ENCODE assay signal across 8 mouse cellular contexts in the genomic region with DNA sequence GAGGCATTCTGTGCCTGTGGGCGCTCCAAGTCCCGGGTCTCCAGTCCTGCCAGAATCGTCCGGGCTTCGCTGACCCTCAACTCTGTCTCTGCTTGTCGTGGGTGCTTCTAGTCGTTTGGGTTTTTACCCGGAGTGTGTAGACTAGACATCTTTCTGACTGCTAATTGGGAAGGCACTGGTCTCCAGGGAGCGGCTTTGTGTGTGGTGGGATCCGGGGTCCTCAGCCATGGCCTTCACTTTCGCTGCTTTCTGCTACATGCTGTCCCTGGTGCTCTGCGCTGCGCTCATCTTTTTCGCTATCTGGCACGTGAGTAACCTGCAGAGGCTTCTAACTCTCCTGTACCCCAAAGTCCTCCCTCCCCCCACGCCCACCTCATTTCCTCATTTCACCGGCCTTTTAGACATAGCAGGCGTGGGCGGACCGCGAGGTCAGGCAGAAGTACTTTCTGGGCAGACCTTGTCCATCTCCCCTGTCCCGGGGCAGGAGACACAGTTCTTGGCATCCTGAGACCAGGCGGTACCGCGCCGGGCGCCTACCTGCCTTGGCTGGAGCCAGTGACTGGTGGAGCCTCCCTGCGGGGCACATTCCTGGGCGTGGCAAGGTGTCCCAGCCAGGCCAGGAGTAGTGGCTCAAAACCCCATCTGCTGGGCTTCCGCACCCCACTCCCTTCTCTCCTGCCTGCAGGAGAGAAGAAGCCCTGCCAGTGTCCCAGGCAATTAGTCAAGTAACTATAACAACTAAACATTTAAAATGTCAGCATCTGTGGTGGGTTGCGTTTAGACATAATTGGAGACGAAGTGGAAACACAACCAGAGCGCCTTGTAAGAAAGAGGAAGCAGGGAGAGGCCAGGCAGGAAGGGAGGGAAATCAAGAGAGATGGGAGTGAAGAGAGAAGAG. TPM values are rescaled to one million over a fixed set of nuclear protein-coding genes. Genes with fewer than 3 reads are reported as not detected.
DNase-seq lines count a peak whose midpoint lies in the region; ATAC-seq and TF ChIP-seq lines count a peak whose summit lies in the region.

No protein-coding gene starts in this region.

- intact Hi-C loops in left cerebral cortex, postnatal 25 days (cut with DNase I), result loop anchor here (5.0 kb wide), 1 partner anchor 76 kb away; no protein-coding TSS in a partner anchor

- peak overlapping the region; percentile 64 for H3K9ac ChIP-seq in embryonic facial prominence, embryonic 14.5 days (ENCODE audit: low read depth, low read length)
- peak overlapping the region; percentile 31 for H3K9ac ChIP-seq in midbrain, embryonic 16.5 days (ENCODE audit: low read depth, low read length)

- no peaks in the 10 kb centered on the region for H3K27me3 ChIP-seq in kidney, adult 2 months (replicated peaks; ENCODE audit: control insufficient read depth, insufficient read depth, low read length)
- peaks cover 50% of the 10 kb centered on the region for H3K27me3 ChIP-seq in embryonic facial prominence, embryonic 14.5 days (replicated peaks; ENCODE audit: control insufficient read depth, insufficient read depth, low read length)
- H3K27me3 ChIP-seq in midbrain, embryonic 16.5 days (ENCODE audit: control insufficient read depth, insufficient read depth, low read depth, low read length), result peaks cover 16% of the 10 kb centered on the region

- WGBS in kidney, adult 2 months, result 5% methylated on average over 33 of the region's 33 CpGs
- WGBS in embryonic facial prominence, embryonic 14.5 days, result 3% methylated on average over 31 of the region's 33 CpGs
- WGBS in midbrain, embryonic 16.5 days, result 4% methylated on average over 33 of the region's 33 CpGs

- no peak overlapping the region for H3K27ac ChIP-seq in kidney, adult 2 months (ENCODE audit: insufficient read depth, low read depth, low read length)
- no peak overlapping the region for H3K27ac ChIP-seq in embryonic facial prominence, embryonic 14.5 days (replicated peaks; ENCODE audit: low read depth, low read length)
- H3K27ac ChIP-seq in midbrain, embryonic 16.5 days (ENCODE audit: low read length), result no peak overlapping the region

- peak; percentile 39 for ATAC-seq in embryonic facial prominence, embryonic 14.5 days (ENCODE audit: low read depth)
- ATAC-seq in midbrain, embryonic 16.5 days, result peak; percentile 54

- DNase-seq in kidney, adult 2 months, result peak; percentile 6
- no peak for DNase-seq in kidney, adult 18-20 months
- peak; percentile 58 for DNase-seq in ES-CJ7 (ENCODE audit: low read depth, low spot score)
- no peak for DNase-seq in embryonic facial prominence, embryonic 14.5 days (ENCODE audit: low spot score)
- peak; percentile 20 for DNase-seq in kidney, postnatal 10 days
- no peak for DNase-seq in urinary bladder, adult 2 months (ENCODE audit: low spot score)
- no peak for DNase-seq in left cerebral cortex, postnatal 25 days (ENCODE audit: low spot score in 2 of 2)

- H3K36me3 ChIP-seq in kidney, adult 2 months (ENCODE audit: control insufficient read depth, insufficient read depth, low read length), result no peaks in the 10 kb centered on the region
- no peaks in the 10 kb centered on the region for H3K36me3 ChIP-seq in embryonic facial prominence, embryonic 14.5 days (ENCODE audit: control insufficient read depth, insufficient read depth, low read length)
- H3K36me3 ChIP-seq in midbrain, embryonic 16.5 days (ENCODE audit: control insufficient read depth, insufficient read depth, low read length), result no peaks in the 10 kb centered on the region

- peak overlapping the region; percentile 99 for H3K4me2 ChIP-seq in embryonic facial prominence, embryonic 14.5 days (ENCODE audit: low read depth, low read length)
- H3K4me2 ChIP-seq in midbrain, embryonic 16.5 days (ENCODE audit: low read length), result peak overlapping the region; percentile 95

- H3K9me3 ChIP-seq in embryonic facial prominence, embryonic 14.5 days (ENCODE audit: control insufficient read depth, low read length), result no peaks in the 10 kb centered on the region
- H3K9me3 ChIP-seq in midbrain, embryonic 16.5 days (replicated peaks; ENCODE audit: control insufficient read depth, low read length, poor library complexity, severe bottlenecking), result no peaks in the 10 kb centered on the region

- TF ChIP-seq CTCF in kidney, adult 2 months (conservative IDR thresholded peaks at IDR 0.05; ENCODE audit: insufficient read depth, insufficient read length, low read depth, low read length), result no peak

- no peaks in the 10 kb centered on the region for H3K4me1 ChIP-seq in kidney, adult 2 months (ENCODE audit: control insufficient read depth, insufficient read depth, low read length)
- peaks cover 8% of the 10 kb centered on the region; the same call in 1 of the 2 replicates for H3K4me1 ChIP-seq in embryonic facial prominence, embryonic 14.5 days (ENCODE audit: control insufficient read depth, insufficient read depth, low read length)
- peaks cover 6% of the 10 kb centered on the region; the same call in 1 of the 2 replicates for H3K4me1 ChIP-seq in midbrain, embryonic 16.5 days (ENCODE audit: control insufficient read depth, insufficient read depth, low read length)

- TF ChIP-seq POLR2A in kidney, adult 2 months (IDR thresholded peaks at IDR 0.05; ENCODE audit: low read depth, low read length), result no peak

- no peak overlapping the region for H3K4me3 ChIP-seq in kidney, adult 2 months (ENCODE audit: insufficient read depth, low read depth, low read length)
- peak overlapping the region; percentile 58 for H3K4me3 ChIP-seq in embryonic facial prominence, embryonic 14.5 days (ENCODE audit: low read depth, low read length)
- peak overlapping the region; percentile 59 for H3K4me3 ChIP-seq in midbrain, embryonic 16.5 days (ENCODE audit: low read depth, low read length)

RNA-seq across cellular contexts. Expression of gene Cnih3, which starts 1.0 kb away (rescaled TPM):
- not detected in 2 replicates for polyA plus RNA-seq in kidney, adult 2 months (2012; rRNA removed)
- 1.3 and 1.6 TPM in 2 replicates for polyA plus RNA-seq in embryonic facial prominence, embryonic 14.5 days (2014; fragmentation: Nextera tagmentation; extraction: Ambion mirVana)
- 11.3 and 11.4 TPM in 2 replicates for polyA plus RNA-seq in midbrain, embryonic 16.5 days (2015; fragmentation: Nextera tagmentation; extraction: Ambion mirVana)
- polyA plus RNA-seq in urinary bladder, adult 2 months (2012; rRNA removed), result 0.23 TPM in 1 of 2 replicates, not detected in the other
- total RNA-seq in left cerebral cortex, postnatal 25 days (2021), result 10 to 100 TPM; 75.1 to 81.7 TPM

Comparison
In these comparisons a context has a peak if more than half of its experiments do, and no peak if none do; other contexts are left out.
1. DNase-seq: peak in kidney, adult 2 months (single experiment), ES-CJ7 (single experiment) and kidney, postnatal 10 days (single experiment); none in kidney, adult 18-20 months (single experiment), embryonic facial prominence, embryonic 14.5 days (single experiment), urinary bladder, adult 2 months (single experiment) and left cerebral cortex, postnatal 25 days (0 of 2).